Mouse (Mus musculus) cerebellum, adult (tissue): ENCODE results near the gene Ogfr.

Source experiments
- ATAC-seq: cut with Nextera tagmentation; 2 replicates; pipeline ENCODE4 v1.9.2; 2017; ENCODE audit warnings: mild to moderate bottlenecking, moderate library complexity, mixed read lengths; ENCODE audit not compliant: insufficient number of reproducible peaks, low FRiP score, low TSS enrichment

Ogfr gene

DNA sequence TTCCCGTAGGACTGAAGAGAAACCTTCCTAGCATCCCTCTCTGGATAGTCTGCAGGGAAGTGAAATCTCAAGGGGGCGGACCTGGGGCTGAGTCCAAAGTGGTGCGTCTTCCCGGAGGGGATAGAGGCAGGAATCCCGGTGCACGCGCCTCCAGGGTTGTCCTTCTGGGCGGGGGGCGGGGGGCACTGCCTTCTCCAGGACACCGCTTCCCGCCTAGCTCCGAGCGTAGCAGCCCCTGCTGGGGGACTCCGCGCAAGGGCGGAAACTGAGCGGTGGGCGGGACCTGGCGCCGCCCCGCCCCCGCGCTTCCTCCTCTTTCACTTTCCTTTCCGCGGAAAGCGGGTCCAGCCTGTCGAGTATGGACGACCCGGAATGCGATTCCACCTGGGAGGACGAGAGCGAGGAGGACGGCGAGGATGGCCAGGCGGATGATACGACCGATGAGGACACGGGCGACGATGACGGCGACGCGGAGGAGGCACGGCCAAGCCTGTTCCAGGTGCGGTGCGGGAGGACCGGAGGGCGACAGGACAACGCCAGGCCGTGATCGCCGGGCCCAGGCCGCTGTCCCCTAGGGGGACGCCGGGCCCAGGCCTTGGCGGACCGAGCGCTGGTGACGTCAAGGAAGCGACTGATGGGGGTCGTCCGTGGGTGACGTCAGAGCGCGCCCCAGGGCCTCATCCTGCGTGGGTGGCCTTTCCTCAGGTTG lies at the start of gene Ogfr:
Gene Ogfr (plus strand): TSS at position 123 of the 709 bp plus-strand sequence.
- ATAC-seq, result peak; percentile 45

DNA sequence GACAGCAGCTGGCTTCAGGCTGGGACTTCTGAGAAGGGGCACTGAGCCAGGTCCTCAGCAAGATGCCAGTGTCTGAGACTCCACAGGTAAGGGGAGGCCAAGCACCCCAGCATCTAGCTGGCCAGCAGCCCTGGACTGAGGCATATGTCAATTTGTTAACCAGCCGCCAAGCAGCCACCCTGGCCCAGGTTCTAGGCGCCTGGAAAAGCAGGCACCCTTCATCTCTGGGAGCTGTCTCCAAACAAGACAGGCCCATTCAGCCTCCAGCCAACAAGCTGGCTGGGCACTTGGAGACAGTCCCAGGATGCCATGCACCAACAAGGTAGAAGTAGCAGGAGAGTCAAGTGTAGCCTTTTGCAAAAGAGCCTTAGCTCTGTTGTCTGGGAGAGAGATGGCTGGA lies 45.4 kb upstream of the Ogfr start:
- ATAC-seq, result no peak

DNA sequence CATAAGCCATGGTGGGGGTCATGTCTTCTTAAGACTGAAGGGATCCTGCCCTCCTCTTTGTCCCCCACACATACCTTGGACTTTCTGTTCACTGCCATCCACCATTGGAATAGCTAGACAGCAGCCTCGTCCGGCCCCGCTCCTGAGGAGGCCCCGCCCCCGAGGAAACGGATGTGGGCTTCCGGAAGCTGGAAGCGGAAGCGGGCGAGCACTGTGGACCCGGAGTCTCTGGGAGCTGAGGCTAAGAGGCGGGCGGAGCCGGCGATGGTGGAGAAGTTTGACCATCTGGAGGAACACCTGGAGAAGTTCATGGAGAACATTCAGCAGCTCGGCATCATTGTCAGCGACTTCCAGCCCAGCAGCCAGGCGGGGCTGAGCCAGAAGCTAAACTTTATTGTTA lies 44.0 kb upstream of the Ogfr start:
- no peak for ATAC-seq

DNA sequence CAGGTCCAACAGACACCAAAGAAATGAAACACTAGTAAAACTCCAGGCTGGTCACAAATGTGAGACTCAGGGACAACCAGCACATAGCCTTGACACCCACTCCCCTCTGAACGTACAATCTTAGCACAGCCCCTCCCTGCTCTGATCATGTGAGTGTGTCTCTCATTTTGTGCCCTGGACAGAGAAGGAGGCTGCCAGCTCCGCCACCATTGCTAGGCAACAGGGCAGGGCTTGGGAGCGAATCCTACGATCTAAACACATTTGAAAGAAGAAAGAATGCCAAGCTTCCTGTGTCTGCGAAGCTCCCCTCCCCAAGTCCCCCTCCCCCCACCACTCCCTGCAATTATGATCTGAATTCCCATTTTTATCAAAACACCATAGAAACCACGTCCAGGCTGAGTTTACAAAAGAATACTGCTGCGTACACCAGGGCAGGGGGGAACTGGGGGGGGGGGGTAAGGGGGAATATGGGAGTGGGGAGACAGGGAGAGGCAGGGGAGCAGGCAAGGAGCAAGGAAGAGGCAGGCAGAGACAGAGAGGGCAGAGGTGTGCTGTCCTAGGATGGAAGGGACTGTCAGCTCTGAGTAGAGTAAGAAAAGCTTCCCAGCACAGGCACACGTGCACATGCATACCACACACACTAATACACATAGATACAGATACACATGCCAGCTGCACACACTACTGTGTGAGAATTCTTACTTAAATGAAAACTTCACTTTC lies 41.5 kb upstream of the Ogfr start:
- no peak for ATAC-seq

DNA sequence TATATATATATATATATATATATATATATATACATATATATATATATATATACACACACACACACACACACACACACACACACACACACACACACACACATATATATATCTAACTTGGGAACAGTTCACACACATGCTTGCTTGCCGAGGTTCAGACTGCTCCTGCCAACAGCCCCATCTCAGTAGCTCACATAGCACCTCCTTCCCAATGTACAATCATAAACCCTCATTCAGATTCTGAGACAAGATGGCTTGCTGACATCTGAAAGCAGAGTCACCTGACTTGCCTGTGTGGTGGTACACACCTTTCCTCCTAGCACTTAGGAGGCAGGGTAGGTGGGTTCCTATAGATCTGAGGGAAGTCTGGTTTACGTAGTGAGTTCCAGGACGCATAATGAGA lies 36.7 kb upstream of the Ogfr start:
- no peak for ATAC-seq

DNA sequence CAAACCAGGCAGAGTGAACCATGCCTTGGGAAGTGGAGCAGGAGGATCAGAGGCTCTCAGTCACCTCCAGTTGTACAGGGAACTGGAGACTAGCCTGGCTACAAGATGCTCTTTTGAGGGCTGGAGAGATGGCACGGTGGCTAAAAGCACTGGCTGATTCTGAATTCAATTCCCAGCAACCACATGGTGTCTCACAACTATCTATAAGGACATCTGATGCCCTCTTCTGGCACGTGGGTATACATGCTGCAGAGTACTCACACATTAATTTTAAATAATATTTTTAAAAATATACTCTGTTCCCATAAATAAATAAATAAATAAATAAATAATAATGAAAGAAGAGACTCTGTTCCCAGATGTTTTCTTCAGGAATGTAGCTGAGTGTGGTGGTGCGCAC lies 33.8 kb upstream of the Ogfr start:
- ATAC-seq, result no peak

DNA sequence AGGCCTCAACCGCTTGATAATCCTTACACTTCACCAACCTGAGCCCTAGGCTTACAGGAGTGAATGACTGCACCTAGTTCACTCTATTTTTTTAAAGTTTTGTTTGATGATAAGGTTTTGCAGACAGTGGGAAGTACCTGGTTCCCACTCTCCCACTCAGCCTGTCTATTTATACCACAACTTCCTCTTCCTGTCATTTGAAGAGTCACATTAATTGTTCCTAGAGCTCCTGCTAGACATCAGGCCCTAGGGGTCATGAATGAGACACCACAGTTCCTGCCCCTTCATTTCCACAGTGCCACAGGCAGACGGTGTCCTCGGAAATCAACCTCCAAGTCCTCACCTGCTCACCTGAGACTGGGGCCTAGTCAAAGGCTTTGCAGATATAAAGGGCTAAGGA lies 32.6 kb upstream of the Ogfr start:
- no peak for ATAC-seq

DNA sequence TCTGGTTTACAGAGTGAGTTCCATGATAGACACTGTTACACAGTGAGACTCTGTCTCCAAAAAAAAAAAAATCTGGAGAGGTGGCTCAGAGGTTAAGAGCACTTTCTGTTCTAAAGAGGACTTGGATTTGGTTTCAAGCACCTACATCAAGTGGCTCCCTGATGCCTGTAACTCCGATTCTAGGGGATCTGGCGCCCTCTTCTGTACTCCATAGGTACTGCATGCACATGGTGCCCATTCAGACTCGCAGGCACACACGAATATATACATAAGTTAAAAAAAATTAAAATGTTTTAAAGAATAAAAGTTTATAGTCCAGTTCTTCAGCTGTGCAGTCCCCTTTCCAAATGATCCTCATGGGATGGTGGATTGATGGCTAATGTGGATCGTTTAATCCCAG lies 28.8 kb upstream of the Ogfr start:
- ATAC-seq, result no peak

DNA sequence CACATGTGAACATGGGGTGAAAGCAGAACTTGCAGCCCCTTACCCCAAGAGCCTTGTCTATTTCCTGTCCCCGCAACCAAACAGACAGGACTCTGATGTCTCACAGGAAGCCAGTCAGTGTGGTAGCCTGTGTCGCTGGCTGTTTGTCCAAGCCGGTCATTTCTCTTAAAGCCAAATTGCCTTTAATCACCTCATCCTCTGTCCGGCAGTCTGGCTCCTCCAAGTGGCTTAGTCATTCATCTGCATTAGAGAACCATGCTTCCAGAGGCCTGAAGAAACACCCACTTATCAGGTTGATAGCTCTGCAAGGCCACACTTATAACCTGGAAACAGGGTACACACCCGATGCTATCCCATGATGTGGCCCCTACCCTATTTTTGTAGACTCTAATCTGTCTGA lies 26.9 kb upstream of the Ogfr start:
- no peak for ATAC-seq

DNA sequence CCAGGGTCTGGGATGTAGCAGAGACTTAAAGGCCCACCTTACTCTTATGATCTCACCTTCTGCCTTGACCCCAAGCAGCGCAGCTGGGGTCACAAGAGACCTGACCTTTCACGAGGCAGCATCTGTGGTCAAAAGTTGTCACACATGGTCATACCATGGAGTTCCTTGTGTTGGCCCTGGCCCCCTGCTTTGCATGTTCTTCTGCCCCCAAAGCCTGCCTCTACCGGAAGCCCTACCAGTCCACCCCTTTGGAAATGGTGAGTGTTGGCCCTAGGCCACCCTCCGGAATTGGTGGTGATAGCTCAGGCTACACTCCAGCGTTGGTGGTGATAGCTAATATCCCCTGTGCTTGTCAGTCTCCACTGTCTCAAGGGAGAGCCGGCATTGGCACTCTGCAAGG lies 25.7 kb upstream of the Ogfr start:
- ATAC-seq, result no peak

DNA sequence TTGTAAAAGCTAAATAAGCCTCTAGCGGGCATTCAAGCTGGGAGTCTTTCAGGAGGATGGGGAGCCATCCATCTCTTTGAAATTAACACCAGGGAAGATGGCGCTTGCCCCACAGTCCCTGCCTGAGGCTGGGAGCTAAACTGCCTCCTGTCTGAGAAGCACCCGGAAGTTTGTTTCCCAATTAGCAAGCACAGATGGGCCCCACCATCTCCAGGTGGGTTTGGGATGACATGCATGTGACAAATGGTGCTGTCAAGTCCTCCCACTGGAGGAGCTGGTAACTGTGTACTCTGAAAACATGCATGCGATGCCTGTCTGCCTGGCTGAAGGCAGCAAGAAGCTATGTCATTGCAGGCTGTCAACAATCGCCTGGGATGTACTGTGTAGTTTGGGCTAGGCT lies 25.2 kb upstream of the Ogfr start:
- ATAC-seq, result no peak

DNA sequence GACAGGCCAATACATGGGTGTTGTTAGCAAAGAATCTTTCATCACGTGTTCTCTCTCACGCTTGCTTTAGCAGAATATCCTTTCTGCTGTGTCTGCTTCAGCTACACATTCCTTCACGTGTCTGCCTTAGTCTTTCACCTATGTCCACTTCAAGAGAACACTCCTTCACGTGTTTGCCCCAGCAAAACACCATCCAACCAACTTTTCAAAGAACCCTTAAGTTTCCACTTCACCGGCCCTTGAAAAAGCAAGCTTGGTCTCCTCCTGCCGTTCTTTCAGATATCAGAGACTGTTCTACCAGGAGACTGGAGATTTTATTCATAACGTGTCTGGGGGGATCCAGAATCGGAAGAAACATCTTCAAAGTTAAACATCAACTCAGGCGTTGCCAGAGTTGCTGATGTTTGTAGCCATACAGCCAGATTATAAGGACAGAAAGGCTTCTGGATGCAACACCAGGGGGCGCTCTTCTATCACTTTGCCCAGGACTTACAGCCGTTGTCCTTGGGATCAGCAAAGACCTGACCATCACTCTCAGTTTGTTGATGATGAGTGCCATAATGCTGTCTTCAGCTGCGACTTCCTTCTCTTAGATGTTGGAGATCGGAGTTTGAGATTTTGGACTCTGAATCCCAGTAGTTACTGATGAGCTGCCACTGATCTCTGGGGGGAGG lies 22.7 kb upstream of the Ogfr start:
- ATAC-seq, result no peak

DNA sequence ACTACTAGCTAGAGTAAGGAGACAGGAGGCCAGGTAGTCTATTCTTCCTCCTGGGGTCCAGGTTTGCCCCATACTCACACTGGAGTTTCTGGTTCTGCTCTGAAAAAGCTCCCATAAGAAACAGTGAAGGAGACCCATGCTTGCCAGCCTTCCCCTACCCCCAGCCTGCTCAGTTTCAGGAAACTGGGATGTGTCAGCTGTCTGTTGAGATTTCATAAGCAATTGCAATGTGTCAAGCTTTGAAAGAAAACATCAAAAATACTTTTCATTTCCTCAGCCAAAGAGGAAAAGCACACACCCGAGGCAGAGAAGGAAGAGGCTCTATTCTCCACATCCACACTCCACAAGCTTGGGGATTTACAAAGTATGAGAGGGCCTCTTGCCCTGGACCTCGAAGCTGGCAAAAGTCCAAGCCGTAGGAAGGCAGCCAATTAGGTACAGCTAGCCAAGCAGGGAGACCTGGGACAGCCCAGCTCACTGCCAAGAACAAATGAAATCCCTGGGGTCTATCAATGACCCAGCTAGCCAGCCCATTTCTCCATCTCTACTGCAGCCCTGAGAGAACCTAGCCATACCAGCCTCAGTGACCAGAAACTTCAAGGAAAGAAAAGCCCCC lies 19.9 kb upstream of the Ogfr start:
- ATAC-seq, result no peak

DNA sequence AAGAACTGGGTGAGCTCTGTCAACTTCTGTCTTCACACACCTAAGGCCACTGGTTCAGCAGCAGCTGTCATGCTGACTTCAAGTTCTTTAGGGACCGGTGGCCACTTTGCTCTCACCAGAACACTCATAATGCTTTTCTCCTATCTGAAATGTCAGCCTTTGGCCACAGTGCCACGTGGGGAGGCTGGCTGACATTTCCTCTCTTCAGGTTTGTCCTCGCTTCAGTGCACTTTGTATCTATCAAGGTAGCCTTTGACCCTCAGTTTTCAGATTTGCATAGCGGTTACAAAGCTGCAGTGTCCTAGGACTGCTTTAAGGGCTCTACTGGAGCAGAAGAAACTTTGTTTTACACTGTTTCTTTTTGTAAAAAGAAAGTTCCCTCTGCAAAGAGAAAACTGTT lies 12.6 kb upstream of the Ogfr start:
- no peak for ATAC-seq

DNA sequence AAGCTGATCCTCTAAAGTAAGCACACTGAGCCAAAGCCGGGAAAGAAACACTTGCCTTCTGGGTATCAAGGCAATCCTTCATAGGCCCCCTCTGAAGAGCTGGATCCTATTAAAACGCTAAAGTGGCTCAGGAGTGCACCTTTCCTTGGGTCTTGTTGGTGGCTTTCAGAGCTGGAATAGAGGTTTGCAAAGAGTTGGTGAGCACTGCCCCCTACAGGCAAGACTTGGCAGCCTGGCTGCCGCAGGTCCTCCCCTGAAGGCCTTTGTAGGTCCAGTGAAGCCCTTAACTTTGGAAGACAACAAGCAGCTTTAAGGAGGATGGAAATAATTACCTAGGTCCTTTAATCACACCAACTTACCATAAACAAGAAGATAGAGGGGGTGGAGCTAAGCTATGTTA lies 10.4 kb upstream of the Ogfr start:
- no peak for ATAC-seq

DNA sequence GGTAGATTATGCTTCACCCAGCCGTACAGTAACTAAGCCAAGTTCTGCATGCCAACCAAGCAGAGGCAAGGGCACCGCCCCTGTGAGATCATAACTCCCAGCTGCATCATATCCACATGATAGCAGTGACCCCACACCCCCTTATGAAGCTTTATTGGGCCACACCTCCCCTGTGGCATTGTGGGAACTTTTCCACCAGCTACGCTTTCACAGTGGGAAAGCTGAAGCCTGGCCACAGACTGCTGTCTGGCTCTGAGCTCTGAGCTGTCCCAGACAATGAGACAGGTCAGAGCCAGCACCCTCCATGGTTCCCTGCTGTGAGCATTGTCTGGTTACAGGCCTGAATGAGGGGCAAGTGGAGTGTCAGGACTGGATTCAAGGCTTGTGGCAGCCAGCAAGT lies 8.0 kb upstream of the Ogfr start, which contains the start of gene Mrgbp:
Gene Mrgbp (plus strand): TSS at position 303 of the 400 bp plus-strand sequence.
- ATAC-seq, result no peak

DNA sequence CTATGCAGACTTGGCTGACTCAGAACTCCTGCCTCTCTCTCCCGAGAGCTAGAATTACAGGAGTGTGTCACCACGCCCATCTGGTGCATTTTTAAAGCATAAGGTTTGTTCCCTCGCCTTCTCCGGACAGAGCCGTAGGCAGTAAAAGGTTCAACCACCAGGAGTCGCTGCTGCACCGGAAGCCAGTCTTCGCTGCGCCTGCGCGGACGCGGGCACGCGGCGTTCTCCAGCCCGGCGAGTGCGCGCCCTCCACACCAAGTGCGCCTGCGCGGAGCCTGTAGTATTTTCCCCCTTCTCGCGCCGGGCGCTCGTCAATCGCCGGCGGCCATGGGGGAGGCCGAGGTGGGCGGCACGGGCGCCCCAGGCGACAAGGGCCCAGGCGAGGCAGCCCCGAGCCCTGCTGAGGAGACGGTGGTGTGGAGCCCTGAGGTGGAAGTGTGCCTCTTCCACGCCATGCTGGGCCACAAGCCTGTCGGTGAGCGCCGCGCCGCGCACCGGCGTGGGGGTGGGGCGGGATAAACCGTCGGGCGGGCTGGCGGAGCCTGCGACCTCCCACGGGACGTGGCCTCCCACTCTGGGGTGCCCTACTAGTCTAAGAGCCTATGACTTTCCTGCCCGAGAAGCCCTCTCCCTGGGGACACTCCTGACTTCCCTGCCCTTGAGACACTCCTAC lies 6.4 kb upstream of the Ogfr start:
- ATAC-seq, result peak; percentile 77

DNA sequence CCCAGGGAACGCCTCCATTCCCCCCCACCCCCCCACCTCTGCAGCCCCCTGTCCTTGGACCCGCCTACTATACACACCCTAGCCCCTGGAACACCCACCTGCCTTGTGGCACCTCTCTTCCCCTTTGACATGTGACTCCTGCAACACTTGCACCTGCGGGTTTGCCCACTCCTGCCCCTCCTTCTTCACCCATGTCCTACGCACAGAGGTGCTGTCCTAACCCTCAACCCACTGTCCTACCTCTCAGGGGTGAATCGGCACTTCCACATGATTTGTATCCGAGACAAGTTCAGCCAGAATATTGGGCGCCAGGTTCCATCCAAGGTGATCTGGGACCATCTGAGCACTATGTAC lies 5.9 kb upstream of the Ogfr start:
- no peak for ATAC-seq

DNA sequence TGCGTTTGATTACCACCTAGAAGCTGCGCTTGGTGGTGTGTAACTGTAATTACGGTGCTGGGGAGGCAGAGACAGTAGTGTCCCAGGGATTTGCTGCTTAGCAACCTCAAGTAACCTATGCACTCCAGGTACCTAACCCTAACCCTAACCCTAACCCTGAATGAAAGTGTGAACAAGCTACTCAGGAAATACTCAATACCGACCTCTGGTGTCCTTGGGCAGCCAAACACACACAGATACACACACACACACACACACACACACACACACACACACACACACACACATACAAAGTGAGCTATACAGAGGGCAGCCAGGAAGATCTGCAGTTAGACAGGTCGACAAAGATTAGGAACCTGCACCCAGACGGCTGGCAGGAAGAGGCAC lies 316 bp upstream of the Ogfr start:
- no peak for ATAC-seq

DNA sequence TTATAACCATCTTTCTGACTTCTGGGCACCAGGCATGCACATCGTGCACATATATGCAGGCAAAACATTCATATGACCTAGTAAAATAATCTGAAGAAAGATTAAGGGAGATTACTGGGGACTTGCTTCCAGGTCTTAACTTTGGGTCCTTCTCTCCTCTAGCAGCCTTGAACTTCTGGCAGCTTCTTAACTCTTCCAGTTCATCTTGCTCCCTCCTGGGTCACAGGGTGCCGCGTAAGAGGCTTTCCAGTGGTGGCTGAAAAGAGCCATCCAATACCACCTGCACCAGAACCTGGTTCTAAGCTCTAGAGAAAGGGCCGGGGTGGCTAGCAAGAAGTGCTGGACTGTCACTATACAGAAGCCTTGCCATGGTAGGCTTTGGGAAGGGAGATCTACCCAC lies 8.4 kb downstream of the Ogfr start, which contains the start of gene Col9a3:
Gene Col9a3 (plus strand): TSS at position 301 of the 400 bp plus-strand sequence.
- no peak for ATAC-seq
